Mouse (Mus musculus) spleen, embryonic (tissue): ENCODE measurements around the gene Ddc.

ENCODE experiments used
- CTCF ChIA-PET: fragments of 350-600 bp; sonication (Branson Sonifier 250); formaldehyde crosslinking; loops from one replicate; lab custom pipeline; 2022; lab: Charles Lee

The Ddc gene

DNA sequence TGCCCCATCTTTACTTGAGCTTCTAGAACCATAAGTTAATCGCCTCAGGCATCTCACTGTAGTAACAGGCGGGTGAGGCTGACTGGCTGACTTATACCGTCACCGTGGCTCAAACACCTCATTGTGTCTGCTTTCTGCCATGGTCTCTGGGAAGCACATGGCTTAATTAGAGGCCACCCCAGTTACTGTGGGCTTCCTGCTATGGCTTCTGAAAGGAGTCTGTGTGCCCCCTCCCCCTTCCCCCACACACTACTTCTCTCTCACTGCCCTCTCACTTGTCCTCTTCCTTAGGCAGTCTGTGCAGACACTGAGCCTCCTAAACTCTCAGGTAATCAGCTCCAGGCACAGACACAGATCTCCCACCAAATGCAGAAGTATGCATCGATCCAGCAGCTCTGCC, 69.7 kb downstream of the Ddc start:
- CTCF ChIA-PET, result no interaction called here

DNA sequence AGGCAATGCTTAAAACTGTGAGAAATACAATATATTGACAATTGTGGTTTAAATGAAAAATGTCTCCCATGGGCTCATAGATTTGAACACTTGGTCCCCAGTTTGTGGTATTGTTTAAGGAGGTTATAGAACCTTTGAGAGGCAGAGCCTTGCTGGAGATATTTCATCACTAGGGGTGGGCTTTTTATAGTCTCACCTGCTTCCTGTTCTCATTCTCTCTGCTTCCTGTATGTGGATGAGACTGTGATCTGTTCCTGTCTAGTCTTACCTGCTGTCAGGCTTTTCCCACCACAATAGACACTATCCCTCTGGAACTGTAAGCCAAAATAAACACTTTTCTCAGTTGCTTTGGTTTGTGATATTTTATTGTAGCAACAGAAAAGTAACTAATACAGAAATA, 71.5 kb downstream of the Ddc start:
- CTCF ChIA-PET, result no interaction called here

DNA sequence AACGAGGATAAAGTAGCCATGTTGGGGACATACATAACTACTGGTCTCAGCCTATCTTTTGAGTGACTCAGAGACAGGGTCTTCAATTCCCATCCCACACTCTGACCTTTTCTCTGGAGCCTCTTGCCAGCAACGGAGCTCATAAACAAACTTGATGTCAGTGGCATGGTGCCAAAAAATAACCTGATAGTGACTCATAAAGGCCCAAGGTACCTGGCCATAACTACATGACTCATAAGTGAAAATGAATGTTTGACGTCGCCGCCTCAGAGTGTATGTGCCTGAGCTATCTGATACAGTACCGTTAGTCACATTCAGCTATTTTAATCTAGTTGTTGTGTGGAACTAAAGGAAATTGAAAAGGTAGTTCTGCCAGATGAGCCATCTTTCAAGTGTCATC, 72.3 kb downstream of the Ddc start:
- CTCF ChIA-PET, result interaction anchor here (0.8 kb wide), 1 partner anchor 16 kb away, joined by 9 read pairs; no protein-coding TSS in a partner anchor

DNA sequence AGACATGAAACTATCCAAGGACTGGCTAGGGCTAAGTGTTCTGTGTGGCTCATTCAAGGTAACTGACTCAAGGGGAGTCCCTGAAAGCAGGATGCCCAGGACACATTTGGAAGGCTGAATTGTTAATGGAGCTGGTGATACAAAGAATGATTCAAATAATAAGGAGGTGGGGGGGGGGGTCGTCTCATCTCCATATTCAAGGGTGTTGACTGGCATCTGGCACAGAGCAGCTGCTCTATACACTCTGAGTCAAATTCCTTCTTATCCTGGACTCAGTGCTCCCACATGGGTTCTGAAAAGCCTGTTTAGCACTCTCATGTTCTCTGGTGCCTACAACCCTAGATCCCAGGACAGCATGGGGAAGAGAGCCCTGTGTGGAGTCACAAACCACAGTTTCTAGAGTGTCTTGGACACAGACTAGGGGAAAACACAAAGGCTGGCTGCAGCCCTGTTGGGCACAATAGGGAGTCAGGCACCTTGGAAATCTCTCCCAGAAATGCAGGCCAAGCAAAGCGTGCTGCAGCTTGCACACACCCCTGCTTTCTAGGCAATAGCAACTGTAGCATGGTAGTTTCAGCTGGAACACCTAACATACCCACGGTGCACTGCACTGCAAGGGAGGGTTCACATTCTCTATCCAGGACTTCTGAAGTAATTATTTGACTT, 72.8 kb downstream of the Ddc start:
- CTCF ChIA-PET, result interaction anchor here (0.5 to 0.8 kb wide), 2 partner anchors 16 to 44 kb away, joined by 7 to 9 read pairs; no protein-coding TSS in a partner anchor

DNA sequence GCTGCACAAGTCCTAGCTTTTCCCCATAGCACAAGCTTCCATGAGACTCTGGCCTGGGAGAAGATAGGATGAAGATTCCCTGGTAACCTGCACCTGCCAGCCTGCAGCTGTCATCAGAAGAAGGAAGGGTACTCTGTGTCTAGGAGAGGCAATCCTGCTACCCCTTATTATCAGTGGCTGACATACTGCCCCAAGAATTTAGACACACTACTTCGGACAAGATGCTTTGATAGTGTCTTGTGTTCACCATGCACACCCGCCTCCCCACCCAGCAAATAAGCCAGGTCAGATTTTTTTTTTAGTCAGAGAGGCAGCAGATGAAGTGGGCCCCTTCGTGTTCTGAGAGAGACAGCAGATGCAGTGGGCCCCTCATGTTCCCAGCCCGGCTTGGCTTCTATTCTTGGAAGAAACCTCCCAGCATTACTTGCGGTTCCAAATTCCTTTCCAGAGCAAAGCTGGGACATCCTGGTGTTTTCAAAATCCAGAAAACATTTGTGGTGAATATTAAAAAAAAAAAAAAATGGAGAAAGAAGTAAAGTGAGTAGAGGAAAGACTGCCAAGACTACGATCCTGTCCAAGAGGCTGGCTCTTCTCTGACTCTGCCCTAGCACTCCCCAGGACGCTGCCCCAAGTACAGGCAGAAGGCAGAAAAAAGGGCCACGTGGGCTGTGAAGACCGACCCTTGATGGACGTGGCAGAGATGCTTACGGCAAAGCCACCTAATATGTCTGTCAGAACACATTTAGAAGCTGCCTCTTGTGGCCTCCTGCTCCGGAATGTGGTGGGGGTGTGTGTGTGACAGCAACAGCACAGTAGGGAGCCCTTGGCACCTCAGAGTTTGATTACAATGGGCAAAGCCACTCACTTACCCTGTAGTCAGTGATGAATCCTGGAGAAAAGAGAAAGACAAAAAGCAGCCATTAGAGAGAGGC, 73.7 kb downstream of the Ddc start:
- CTCF ChIA-PET, result no interaction called here

DNA sequence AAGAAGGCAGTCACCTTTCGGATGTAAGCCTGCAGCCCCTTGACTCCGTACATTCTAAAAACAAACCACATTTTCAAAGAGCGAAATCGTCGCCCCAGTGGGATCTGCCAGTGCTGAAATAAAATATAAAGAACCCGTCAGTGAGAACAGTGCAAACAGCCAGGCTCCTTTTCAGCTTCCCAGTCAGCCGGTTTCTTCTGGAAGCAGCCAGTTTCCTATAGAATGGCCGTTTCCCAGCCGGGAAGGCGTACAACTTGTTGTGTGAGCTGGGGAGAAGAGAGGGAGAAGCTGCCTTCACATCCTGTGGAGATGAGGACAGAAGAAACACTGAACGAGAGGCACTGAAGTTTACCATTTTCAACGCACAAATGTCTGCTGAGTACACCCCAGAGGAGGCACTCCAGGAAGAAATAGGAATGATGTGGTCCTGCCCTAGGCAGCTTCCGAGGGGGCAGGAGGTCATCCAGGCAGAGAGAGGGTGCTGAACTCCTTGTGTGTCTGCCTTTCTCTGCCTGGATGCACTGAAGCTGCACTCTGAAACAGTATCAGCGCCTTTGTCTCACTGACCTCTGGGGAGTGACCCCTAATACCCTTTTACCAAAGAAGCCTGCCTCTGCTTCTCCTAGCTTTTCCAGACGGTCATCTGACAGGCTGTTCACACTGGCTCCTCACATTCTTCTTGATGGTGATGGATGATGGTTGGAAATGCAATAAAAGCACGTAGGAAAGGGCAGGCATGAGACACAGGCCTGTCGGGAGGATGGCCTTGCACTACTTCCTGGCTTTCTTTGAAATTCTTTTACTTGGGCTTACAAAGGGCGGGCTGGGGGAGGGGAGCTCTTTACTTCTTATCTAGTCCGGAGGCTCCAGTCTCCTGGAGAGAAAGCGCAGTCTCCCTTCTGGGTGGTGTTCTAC, 75.5 kb downstream of the Ddc start:
- CTCF ChIA-PET, result interaction anchor here (0.6 to 1.0 kb wide), 2 partner anchors 21 to 381 kb away, joined by 3 to 5 read pairs; no protein-coding TSS in a partner anchor

DNA sequence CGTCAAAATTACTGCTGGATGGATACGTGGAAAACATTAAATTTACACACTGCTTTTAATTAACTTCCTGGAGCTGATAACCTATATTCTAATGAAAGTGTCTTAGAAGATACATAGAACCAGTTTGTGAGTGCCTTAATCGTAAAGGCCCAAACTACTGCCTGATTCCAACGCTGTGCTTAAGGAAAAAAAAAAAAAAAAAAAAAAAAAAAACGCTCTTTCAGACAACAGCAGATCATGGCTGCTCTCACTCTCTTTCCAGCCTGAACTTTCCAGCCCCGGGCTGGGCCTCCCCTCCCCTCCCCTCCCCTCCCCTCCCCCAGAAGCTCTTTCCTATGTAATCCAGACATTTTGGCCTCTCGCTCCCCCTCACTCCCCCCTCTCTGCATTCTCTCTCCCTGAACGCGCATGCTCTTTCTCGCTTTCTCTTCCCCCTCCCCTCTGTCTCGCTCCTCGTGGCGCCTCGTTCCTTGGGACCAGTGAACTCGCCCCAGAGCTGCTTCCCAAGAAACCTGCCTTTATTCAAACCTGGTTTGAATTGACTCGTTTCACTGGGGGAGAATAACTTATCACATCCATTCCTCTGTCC, 76.5 kb downstream of the Ddc start:
- CTCF ChIA-PET, result interaction anchor here (0.6 to 1.0 kb wide), 5 partner anchors 49 to 380 kb away, joined by 3 to 18 read pairs (median 5); no protein-coding TSS in a partner anchor

DNA sequence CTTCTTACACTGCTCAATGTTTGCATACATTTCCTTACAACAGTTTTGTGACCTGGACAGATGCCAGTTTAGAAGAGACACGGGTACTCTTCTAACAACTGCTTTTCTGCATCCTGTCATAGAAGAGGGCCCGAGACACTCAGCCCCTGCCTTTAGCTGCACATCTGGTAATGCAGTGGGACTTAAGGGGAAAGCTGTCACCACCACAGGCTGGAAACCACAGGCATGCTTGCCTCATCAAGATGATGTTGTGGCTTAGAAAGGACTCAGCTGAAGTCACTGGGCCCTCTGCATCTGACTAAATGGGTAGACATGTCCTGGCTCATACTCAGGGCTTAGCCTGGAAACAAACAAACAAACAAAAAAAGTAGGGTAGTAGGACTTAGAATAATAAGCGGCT, 77.2 kb downstream of the Ddc start:
- CTCF ChIA-PET, result interaction anchor here (0.6 to 1.0 kb wide), 5 partner anchors 13 to 358 kb away, joined by 3 to 18 read pairs (median 3); no protein-coding TSS in a partner anchor

DNA sequence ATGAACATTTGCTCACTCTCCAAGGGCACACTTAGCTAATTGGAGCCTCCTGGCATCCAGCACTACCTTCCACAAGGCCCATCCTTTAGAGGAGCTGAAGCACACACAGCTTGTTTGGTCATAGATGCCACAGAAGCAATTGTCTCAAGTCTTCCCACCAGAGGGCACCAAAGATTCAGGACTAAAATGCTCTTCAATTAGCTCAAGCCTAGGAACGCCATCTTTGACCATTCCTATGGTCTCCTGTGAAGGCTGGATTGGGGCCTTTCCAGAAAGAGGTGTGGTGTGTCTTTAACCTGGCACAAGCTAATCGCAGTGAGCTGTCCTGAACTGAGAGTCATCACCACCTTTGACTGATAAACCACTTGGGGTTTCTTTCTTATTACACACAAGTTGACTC, 77.7 kb downstream of the Ddc start:
- CTCF ChIA-PET, result interaction anchor here (0.9 to 1.0 kb wide), 2 partner anchors 153 to 155 kb away, joined by 3 read pairs; no protein-coding TSS in a partner anchor

DNA sequence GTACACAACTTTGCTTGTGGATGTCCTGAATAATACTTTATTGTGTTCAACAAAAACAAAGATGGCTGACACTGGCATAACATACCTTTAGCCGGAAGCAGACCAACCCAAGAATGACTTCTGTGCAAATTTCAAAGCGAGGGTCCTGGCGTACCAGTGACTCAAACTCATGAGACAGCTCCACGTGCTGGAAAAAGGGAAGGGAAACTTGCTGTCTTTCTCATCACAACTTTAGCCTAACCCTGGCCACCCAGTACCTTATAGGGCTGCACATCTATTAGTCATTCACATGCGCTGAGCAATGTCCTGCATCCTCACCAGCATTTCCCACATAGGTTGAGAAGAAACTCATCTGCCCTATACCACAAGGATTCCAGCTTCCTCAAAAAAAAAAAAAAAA, 78.7 kb downstream of the Ddc start:
- CTCF ChIA-PET, result interaction anchor here (0.7 kb wide), 1 partner anchor 278 kb away, joined by 10 read pairs; no protein-coding TSS in a partner anchor

DNA sequence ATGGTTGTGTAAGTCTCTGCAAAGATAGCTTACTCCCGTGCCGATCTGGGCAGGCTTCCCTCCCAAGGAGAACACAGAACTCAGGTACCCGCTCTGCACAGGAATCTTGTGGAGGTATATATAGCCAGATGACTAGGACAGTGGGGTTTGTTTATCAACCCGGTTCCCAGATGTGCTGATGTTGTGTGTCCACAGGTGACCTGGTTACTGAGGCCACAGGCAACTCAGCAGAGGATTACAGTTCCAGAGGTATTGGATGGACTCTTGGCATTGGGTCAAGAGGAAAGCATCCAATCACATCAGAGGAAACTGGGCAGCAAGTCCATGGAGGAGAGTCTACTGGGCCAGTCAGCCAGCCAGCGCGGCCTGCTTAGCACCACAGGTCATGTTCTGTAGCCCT, 79.1 kb downstream of the Ddc start:
- CTCF ChIA-PET, result no interaction called here

DNA sequence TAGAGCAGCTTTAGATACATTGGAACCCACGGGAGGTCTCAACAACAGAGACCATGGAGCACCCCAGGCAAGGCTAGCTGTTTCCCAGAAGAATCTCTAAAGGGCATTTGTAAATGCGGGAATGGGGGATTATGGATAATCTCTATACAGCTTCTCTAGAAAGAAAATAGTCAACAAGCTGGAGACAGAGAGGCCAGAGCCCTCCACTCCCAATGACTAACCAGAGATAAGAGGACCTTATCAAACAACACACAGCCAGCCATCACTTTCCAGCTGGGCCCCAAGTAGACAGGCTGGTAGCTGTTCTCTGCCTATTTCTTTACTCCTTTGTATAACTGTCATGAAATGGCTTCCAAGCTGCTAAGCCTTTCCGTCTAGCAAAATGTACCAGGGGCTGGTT, 82.2 kb downstream of the Ddc start:
- CTCF ChIA-PET, result no interaction called here

DNA sequence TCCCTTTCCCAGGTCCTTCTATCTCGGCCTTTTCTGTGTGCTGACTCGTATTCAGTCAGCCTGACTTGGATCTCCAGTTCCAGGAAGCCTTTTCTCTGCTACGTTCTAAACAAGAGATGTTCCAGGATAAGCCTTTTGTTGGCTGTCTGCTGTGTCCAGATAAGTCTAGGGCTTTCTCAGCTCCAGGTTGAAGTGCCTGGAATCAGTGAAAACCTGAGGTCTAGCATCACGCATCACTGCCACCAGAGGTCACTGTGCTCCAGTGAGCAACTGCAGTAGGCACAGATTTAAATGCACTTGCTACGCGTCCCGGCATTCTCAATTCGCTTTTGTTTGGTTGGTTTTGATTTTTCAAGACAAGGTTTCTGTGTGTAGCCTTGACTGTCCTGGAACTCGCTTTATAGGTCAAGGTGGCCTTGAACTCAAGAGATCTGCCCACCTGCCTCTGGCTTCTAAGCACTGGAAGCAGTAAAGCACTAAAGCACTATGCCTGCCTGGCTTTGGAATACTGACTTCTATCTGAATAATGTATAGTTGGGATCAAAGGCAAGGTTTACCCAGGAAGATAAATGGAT, 86.0 kb downstream of the Ddc start:
- CTCF ChIA-PET, result interaction anchor here (0.6 kb wide), 5 partner anchors 16 to 479 kb away, joined by 3 to 5 read pairs (median 3); no protein-coding TSS in a partner anchor

DNA sequence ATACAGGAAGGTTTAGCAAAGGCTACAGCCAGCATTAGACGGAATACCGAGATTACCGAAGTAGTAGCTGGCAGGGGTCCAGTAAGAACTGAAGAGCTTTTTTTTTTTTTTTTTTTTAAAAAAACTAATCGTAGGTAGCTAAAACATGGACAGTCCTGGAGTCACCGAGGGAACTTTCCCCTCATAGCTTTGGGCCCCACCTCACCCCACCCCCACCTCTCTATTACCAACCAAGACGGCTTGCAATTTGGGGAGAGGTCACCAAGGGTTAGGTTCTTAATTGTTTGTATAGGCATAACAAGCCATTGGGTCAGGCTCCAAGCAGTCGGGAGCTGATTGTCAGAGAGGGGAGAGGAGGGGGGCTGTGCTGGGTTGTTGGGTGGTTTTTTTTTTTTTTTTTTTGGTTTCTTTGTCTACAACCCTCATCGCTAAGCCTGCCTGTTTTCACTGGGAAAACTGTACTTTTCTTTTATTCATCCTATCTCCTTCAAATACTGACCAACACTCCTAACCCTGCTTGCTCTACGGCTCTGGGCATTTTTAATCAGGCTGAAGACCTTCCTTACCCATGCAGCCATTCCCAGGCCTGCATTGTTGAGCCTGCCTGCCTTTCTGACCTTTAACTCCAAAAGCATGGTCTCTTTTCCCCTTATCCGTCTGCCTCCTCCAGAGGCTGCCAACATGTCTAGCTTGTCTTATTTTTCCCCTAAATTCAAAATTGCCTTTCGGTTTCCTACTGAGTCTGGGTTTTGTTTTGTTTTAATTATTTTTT, 88.4 kb downstream of the Ddc start:
- CTCF ChIA-PET, result interaction anchor here (0.7 to 1.4 kb wide), 4 partner anchors 16 to 132 kb away, joined by 3 to 9 read pairs (median 5); no protein-coding TSS in a partner anchor

DNA sequence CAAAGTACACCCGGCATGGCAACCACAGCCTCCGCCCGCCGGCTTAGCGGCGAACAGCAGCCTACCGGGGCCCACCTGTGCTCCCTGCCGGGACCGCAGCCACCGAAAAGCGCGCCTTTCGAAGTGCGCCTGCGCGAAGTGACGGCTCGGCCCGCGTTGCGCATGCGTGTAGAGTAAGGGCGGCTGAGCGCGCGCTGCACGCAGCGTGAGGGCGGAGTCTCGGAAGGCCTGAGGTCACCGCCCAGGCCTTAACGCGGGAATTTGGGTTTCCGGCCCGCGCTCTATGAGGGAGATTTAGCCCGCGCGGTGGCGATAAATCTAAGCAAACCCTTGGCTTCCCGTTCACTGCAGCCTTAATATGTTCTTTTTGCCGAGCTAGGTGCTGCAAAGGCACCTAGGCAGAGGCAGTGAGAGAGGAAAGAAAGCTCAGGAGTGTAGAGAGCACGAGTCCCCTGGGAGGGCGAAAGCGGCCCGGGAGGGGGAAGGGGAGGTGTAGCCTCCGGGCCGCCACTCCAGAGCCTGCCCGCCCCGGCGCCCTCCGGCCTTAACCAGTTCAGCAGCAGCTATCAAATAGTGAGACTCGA, 89.0 kb downstream of the Ddc start, which contains the start of gene Fignl1:
Gene Fignl1 (minus strand): TSS at position 143 of the 584 bp plus-strand sequence.
- CTCF ChIA-PET, result interaction anchor here (0.7 to 1.4 kb wide), 4 partner anchors 17 to 133 kb away, joined by 3 to 9 read pairs (median 5); no protein-coding TSS in a partner anchor

DNA sequence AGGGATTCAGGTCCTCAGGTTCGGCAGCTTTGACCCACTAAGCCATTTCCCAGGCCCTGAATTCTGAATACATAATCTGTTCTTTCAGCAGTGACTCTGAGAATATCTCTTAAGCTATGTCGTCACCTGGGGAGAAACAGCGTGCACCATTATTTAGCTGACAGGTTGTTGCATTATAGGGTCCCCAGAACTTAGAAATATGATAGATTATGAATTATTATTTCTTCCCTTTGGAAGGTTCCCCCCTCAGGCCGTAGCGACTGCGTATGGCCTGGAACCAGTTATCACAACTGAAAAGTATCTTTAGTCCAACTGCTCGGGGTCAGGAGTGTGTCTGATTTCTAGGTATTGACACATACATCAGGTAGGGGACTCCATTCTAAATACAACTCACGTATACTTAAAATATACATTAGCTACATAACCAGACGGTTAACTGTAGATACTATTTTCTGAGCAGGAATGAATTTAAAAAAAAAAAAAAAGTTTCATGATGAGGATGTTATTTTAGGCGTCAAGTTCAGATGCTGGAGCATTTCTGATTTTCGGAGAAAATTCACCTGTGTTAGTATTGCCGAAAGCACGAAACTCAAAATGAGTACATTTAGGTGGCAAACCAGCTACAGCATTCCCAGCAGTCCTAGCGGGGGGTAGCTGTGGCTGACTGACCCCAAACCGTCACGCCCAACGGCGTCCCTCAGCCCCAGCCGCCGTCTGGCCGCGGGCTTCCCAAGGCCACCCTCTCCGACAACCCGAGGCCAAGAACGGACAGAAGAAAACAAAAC, 89.7 kb downstream of the Ddc start:
- CTCF ChIA-PET, result interaction anchor here (0.7 to 1.4 kb wide), 2 partner anchors 13 to 31 kb away, joined by 4 read pairs; no protein-coding TSS in a partner anchor

DNA sequence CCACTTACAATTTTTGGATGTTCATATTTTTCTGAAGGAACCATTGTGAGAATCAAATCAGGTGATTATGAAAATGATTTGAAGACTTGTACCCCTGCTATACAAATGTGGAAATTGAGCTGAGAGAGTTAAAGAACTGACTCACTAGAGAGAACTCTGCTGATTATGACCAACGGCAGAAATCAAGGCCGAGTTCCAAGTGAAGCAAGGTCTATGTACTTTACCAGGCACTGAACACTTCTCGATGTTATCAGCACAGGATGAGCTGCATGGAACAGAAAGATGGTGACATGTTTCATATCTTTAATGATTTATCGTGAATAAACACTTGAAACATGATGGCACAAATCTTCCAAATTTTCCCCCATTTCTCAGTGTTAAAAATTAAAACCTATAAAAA, 92.0 kb downstream of the Ddc start:
- CTCF ChIA-PET, result interaction anchor here (0.6 kb wide), 1 partner anchor 149 kb away, joined by 3 read pairs; no protein-coding TSS in a partner anchor

DNA sequence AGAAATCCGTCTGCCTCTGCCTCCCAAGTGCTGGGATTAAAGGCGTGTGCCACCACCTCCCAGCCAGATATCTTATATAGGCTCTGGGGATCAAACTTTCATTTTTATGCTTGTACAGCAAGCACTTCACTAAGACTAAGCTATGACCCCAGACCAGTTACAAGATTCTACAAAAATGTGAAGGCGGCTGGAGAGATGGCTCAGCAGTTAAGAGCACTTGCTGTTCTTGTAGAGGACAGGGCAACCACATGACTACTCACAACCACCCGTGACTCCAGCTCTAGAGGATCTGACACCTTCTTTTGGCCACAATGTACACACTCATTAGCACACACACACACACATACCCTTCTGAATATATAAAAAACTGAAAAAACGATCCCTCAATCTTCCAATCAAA, 93.5 kb downstream of the Ddc start:
- CTCF ChIA-PET, result no interaction called here
